Mouse (Mus musculus) spleen, postnatal 36 days (tissue): Measurements from ENCODE around the gene Pdf.
"Not testable (repeated sequence)": the region's sequence is repeated elsewhere in the genome, so short reads cannot be mapped to it uniquely, and the experiment has no call there.

ENCODE experiments used
- DNase-seq, 2 experiments: peaks; one replicate each; pipeline ENCODE4 v3.0.0; 2022; ENCODE audit warnings: low spot score in 2 of 2, mixed read lengths in 1 of 2

Pdf gene

DNA sequence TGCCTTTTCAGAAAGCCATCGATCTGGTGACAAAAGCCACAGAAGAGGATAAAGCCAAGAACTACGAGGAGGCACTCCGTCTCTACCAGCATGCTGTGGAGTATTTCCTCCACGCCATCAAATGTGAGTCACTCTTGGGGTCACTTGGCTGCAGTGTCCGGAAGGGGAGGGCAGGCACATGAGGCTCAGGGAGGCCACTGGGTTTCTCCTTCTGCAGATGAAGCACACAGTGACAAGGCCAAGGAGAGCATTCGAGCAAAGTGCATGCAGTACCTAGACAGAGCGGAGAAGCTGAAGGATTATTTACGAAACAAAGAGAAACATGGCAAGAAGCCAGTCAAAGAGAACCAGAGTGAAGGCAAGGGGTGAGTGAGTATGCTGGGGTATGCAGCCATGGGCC lies 11.8 kb downstream of the Pdf start:
- no peak for DNase-seq

DNA sequence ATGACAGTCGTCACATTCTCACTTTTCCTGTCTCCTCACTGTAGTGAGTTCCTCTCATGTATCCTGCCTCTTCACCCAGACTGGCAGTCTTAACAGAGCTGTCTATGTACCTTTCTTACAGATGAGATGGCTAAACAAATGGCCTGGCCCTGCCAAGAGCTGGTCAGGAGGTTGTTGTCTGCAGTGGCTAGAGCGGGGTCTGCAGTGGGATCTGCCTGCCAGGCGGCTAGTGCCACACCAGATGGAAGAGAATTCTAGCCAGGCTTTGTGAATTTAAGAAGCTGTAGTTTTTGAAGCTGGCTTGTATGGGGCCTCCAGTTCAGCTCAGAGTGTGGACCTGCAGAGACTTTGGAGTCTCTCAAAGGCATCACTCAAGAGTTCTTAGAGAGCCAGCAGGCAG lies 12.8 kb downstream of the Pdf start:
- no peak for DNase-seq

DNA sequence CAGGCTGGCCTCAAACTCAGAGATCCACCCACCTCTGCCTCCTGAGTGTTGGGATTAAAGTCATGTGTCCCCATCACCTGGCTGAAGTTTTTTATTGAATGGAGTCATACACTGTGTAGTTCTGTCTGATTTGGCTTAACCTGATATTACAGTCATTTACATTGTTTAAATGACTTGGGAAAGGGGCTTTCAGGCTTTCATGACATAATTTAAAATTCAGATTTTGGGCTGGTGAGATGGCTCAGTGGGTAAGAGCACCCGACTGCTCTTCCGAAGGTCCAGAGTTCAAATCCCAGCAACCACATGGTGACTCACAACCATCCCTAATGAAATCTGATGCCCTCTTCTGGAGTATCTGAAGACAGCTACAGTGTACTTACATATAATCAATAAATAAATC lies 14.8 kb downstream of the Pdf start:
- DNase-seq, result not testable (repeated sequence)

DNA sequence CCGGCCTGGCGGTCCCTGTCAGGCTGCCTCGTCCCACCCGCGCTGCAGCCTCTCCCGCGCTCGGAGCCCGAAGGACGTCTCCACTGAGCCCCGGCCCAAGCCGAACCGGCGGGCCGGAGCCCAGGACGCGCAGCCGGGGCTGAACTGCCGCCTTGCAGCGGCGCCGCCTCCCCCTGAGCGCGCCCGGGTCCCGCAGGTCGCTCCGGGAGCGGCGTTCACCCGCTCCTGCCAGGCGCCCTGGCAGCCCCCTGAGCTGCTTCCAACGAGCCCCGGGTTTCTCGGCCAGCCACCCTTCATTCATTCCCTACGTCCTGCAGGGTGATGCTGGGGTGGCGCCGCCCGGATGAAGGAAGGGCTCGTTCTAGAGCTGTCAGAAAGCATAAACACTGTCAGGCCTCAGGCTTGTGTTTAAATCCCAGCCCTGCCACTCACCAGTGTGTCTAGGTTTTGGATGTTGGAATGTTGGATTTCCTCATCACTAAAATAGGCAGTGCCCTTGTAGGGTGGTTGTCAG lies 16.8 kb downstream of the Pdf start:
- DNase-seq, result peak in 1 of 2 experiments; percentile 9

DNA sequence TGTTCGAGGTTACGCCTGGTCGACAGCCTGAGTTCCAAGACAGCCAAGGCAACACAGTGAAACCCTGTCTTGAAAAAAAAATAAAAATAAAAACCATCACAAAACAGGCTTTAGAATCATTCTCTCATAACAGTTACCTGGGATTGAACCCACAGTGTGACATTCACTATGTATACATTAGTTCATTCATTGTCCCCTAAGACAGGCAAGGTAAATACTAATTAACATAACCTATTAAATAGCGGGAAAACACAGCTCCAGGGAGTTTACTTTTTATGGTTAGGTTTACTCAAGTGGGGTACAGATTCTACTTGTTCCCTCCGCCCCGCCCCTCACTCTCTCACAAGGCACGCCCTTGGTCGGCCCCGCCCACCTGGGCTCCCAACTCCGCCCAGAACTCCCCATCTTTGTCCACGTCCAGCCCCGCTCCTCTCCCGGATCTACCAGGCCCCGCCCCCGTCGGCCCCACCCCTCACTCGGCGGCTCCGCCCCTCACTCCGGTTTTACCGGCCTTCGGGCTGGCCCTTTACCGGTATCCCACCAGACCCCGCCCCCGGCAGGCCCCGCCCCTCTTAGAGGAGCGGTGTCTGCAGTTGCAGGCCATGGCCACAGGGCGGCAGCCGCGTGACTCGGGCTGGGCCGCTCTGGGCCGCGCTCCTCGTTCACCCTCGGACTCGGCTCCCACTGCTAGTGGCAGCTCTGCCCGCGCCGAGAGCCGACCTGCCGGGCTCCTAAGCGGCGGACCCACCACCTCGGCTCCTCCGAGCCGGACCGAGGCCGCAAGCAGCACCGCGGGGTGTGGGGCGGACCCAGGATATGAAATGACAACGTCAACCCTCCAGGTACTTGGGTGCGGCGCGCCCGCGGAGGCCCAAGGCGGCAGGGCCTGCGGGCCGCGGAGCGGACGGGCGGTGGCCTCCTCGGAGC lies 17.5 kb downstream of the Pdf start, which contains the start of gene Vps4a:
Gene Vps4a (plus strand): TSS at position 573 of the 927 bp plus-strand sequence.
- peak; percentile 94 to 95 for DNase-seq

DNA sequence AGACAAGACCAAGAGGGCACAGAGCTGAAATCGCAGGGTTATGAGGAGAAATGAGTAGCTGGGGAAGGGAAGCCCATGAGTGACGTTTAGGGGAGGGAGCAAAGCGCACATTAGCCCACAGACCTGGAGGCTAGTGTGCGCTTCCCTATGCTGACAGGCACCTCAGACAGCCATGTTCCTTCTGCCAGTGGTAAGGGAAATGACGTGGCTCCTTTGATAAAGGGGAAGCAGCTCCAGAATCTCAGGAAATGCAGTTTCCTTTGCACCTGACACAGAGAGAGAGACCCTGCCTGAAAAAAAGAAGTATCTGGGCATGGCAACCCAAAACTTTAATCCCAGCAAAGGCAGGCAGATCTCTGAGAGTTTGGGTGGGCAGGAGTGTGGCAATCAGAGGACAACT lies 18.4 kb downstream of the Pdf start:
- DNase-seq, result no peak

DNA sequence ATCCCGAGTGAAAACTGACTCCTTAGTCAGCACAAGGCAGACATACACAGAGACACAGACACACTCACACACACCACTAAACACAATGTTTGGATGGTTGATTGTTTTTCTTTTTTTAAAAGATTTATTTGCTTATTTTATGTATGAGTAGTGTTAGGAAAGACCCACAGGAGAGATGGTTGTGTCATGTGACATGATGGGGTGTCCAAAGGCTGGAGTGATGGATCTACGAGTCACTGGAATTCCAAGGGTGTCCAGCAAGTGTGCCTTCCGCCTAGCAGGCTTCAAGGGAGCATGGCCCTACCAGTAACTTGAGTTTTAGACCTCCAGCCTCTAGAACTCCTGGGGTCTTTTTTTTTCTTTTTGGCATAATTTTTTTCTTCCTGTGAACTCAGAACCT lies 19.1 kb downstream of the Pdf start:
- no peak for DNase-seq

DNA sequence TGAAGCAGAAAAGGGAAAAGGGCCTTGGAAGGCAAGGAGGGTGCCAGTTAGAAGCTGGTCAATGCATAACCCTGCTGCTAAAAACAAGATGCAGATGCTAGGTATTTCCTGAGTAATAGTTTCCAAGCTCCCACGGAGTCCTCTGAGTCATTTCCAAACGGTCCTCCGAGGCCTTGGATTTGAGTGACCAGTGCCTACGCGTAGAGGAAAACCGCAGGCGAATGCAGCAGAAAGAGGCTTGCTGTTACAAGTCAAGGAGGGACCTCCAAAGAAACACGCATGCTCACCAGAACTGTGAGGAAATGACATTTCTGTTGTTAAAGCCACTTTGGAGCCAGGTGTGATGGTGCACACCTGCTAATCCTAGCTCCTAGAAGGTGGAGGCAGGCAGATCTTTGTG lies 24.9 kb downstream of the Pdf start:
- DNase-seq, result no peak

DNA sequence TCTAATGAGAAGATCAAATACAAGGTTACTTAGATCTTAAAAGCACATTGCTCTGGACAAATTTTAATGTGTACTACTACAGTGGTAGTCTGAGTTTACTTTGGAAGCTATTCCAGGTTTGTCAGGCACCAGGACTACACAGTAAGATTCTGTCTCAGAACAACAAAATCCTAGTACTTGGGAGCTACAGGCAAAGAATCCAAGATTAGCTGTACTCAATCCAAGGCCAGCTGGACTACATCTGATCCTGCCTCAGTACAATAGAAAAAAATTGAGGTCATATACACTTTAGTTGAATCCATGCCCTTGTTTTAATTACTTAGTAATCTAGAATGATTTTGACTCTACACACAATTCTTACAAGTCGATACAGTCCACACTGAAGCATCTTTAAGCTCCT lies 33.5 kb downstream of the Pdf start:
- no peak for DNase-seq

DNA sequence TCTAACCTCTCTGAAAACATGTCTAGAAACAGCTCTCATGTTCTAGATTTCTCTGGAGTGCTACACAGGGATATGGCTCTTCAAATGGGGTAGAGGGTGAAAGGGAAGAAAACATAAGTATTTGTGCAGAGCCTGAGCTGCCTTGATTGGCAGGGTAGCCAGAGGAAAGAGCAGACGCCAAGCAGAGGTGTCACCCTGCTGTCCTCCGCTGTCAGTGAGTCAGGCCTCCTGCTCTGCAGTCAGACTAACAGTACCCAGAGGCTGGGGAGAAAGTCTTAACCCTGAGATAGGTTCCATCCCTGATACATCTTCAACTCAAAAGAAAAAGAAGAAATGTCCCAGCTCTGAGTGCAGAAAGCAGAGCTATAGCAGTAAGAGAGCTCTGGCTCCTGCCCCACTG lies 35.7 kb downstream of the Pdf start:
- DNase-seq, result no peak

DNA sequence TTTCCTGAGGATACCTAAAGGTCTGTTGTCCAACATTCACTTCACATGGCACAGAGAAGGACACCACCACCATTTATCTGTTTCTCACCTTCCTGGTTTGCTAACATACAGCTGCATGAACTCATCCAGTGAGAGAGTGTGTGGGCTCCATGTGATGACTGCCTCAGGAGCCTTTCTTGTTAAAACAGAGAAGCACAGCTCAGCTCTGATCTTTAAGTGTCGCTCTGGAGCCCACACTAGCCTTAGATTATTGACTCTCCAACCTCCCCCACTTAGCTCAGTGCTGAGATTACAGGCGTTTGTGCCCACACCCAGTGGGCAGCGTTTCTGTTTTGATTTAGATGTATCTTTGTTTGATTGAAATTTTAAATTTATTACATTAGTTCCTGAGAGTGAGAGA lies 40.6 kb downstream of the Pdf start:
- DNase-seq, result no peak

DNA sequence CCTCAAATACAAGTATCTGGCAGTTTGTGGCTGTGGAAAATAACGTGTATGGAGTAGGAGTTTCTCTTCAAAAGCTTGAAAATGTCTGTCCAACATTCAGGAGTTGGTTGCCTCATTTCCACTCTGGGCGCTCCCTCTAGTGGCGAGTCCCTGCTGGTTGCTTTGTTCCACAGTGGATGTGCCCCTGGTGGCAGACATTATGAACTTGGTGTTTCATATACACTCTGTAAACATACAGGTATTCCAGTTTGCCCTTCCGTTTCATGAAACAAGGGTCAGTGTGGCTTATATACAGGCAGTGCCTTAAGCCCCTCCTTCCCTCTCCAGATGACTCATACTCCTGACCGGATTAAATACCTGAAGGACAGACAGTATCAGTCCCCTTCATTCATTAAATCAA lies 45.9 kb downstream of the Pdf start:
- peak; percentile 75 to 79 for DNase-seq

DNA sequence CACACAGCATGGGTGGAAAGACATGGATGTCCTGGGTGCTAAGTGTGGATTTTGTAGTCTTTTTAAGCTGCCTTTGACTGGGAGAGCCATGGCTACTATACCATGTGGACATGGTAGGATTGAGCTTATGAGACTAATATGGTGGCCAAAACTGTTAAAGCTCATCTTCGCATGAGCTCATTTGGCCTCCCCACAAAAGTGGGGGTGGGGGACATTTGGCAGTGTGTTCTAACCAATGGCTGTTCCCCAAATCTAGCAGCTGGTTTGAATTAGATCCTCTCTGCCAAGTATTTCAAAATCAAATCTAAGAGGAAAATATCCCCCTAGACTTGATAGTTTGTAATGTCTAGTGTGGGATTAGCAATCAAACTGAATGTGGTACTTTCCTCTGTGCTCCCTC lies 49.3 kb downstream of the Pdf start:
- DNase-seq, result no peak

DNA sequence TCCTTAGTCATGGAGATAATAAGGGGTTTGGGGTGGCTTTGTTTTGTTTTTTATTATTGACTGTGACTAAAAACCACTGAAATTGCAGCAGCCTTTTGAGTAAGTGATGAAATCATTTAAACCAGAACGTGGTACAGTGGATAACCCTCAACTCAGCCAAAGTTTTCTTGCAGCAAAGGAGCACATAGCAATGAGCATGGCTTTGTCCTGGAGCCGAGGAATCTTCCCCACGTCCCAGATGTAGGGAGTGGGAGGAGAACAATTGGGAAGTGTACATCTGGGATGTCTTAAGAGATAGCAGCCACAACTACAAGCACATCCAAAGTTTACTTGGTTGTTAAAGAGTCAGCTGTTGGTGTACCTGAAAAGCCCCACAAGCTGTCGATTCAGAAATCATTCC lies 51.0 kb downstream of the Pdf start:
- no peak for DNase-seq

DNA sequence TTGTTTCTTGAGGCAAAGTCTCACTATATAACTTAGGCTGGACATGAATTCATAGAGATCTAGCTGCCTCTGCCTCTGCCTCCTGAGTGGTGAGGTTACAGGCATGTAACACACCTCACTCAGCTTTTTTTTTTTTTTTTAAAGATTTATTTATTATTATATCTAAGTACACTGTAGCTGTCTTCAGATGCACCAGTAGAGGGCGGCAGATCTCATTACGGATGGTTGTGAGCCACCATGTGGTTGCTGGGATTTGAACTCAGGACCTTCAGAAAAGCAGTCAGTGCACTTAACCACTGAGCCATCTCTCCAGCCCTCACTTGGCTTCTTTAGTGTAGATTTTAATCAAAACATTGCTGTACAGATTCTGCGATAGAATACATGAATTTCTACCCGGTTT lies 52.1 kb downstream of the Pdf start:
- not testable (repeated sequence) for DNase-seq
